Mouse (Mus musculus) heart, adult 2 months (tissue): ENCODE measurements at regions not wholly inside any gene's neighbourhood (a gene's known extent, or its start where the extent isn't known, plus 50 kb on each side); places are given as distances from the start of the nearest gene placed in this dataset.

ENCODE experiments used
- DNase-seq, 2 experiments: peaks; one replicate each; pipeline ENCODE4 v3.0.0; 2021
- H3K27ac ChIP-seq: fragments of 200-600 bp; 2 replicates; pipeline ENCODE4 v1.8.1; 2022
- H3K27me3 ChIP-seq: fragments of 200-500 bp; 2 replicates; pipeline ENCODE4 v1.6.1; 2012; ENCODE audit warnings: mild to moderate bottlenecking, low read length, inconsistent platforms, mixed read lengths; ENCODE audit not compliant: control insufficient read depth, insufficient read depth
- H3K36me3 ChIP-seq: fragments of 200-500 bp; 2 replicates; pipeline ENCODE4 v1.6.1; 2012; ENCODE audit warnings: low read length, inconsistent platforms; ENCODE audit not compliant: control insufficient read depth, insufficient read depth
- H3K4me1 ChIP-seq: fragments of 200-500 bp; 2 replicates; pipeline ENCODE4 v1.6.1; 2011; ENCODE audit warnings: low read length; ENCODE audit not compliant: control insufficient read depth, insufficient read depth
- H3K4me3 ChIP-seq: fragments of 200-600 bp; 2 replicates; pipeline ENCODE4 v1.8.1; 2022
- H3K79me2 ChIP-seq: fragments of 200-500 bp; replicated peaks from 2 replicates; pipeline ENCODE4 v1.6.1; 2012; ENCODE audit warnings: mild to moderate bottlenecking, inconsistent platforms, low read length, moderate library complexity, mixed read lengths; ENCODE audit not compliant: control insufficient read depth, insufficient read depth
- H3K9ac ChIP-seq: fragments of 200-500 bp; 2 replicates; pipeline ENCODE4 v1.6.1; 2012; ENCODE audit warnings: low read depth, mild to moderate bottlenecking, control low read depth, inconsistent platforms, low read length, mixed read lengths
- CTCF ChIP-seq: fragments of 200-600 bp; IDR thresholded peaks from 2 replicates; pipeline ENCODE4 v1.8.1; 2022; ENCODE audit warnings: antibody characterized with exemption, mild to moderate bottlenecking, moderate library complexity
- EP300 ChIP-seq: fragments of 200-500 bp; IDR thresholded peaks from 2 replicates; pipeline ENCODE4 v1.6.1; 2011; ENCODE audit warnings: low read depth, low read length, control low read depth; ENCODE audit not compliant: insufficient read depth
- POLR2A ChIP-seq: fragments of 200-500 bp; IDR thresholded peaks from 2 replicates; pipeline ENCODE4 v1.6.1; 2011; ENCODE audit warnings: mild to moderate bottlenecking, low read depth, low read length, control low read depth; ENCODE audit not compliant: insufficient read depth
- WGBS: fragments of 180-500 bp; shearing (Covaris S2); methylation state at CpG from one replicate; pipeline ENCODE4 v1.1.7; 2018; 5-methylcytosine and 5-hydroxymethylcytosine counted together
- intact Hi-C: fragments of 180-260 bp; cut with DNase I; formaldehyde crosslinking; loops from one replicate; pipeline ENCODE4 v1.15.1; 2025

DNA sequence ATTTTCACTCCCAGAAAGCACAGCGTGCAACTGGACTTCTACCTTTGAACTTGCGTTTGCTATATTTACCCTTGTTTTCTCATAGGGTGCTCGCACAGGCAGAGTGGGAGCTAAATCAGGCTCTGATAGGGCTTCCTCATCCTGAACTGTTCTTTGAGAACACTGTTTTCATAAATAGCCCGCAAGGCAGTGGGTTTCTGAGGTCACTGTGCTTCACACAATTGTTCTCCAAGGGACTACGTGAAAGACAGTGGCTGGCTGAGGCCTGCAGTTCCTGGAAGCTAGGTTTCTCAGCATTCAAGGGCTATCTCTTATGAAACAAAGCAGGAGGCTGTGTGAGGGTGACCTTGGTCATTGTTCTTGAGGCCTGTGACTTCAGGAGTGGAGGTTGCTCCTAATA lies 301.7 kb downstream of the Plk2 start:
- peak; percentile 40 to 65 for DNase-seq
- no peak overlapping the region for H3K9ac ChIP-seq
- peak overlapping the region; percentile 59 for H3K27ac ChIP-seq
- peaks cover 16% of the 10 kb centered on the region for H3K36me3 ChIP-seq
- no peaks in the 10 kb centered on the region for H3K79me2 ChIP-seq
- H3K27me3 ChIP-seq, result no peaks in the 10 kb centered on the region
- TF ChIP-seq EP300 (peak; percentile 91), CTCF (no peak)
- intact Hi-C loops, result loop anchor here (5.0 kb wide), 4 partner anchors 51 to 299 kb away; partner anchors contain the start of gene Plk2
- 21% methylated on average over 5 of the region's 5 CpGs for WGBS
- H3K4me3 ChIP-seq, result no peak overlapping the region
- H3K4me1 ChIP-seq, result peaks cover 9% of the 10 kb centered on the region

- TF ChIP-seq EP300 (no peak), CTCF (0 out of 2 replicates have a peak, but pooled peaks have one; percentile 5), POLR2A (no peak)
- 19% methylated on average over 2 of the region's 2 CpGs for WGBS
- Histone ChIP-seq H3K4me1 (no peaks in the 10 kb centered on the region), H3K27ac (no peak overlapping the region), H3K4me3 (no peak overlapping the region), H3K79me2 (no peaks in the 10 kb centered on the region), H3K9ac (no peak overlapping the region), H3K36me3 (no peaks in the 10 kb centered on the region), H3K27me3 (no peaks in the 10 kb centered on the region)
- peak in 1 of 2 experiments; percentile 36 for DNase-seq
- intact Hi-C loops, result no loop called here
These were observed 309.4 kb downstream of the Plk2 start for GRCm38 (mm10) chr13:110704261-110704660.

DNA sequence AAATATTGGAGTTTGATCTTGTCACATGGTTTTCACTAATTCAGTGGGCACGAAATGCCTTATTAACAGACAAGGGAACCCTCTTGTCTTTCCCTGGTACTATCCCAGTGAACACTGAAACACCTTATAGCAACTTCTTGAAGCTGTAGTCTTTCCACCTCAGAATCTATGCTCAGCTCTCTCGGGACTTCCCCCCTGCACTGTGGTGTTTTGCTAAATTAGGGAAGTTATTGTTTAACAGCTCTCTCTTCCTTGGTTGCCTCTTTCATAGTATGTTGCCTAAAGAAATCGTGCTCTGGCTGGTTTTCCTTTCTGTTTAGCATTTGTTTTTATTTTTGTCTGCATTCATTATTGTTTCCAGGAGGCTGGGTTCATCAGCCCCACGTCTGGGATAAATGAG lies 316.0 kb downstream of the Plk2 start:
- Histone ChIP-seq H3K27ac (no peak overlapping the region), H3K9ac (no peak overlapping the region), H3K27me3 (no peaks in the 10 kb centered on the region), H3K4me1 (no peaks in the 10 kb centered on the region), H3K4me3 (no peak overlapping the region), H3K36me3 (no peaks in the 10 kb centered on the region), H3K79me2 (no peaks in the 10 kb centered on the region)
- intact Hi-C loops, result no loop called here
- no peak for TF ChIP-seq EP300
- TF ChIP-seq POLR2A, result no peak
- TF ChIP-seq CTCF, result no peak
- WGBS, result 53% methylated on average over 4 of the region's 4 CpGs
- no peak for DNase-seq

- WGBS, result 44% methylated on average over 3 of the region's 3 CpGs
- H3K27ac ChIP-seq, result no peak overlapping the region
These were observed 317.7 kb downstream of the Plk2 start for GRCm38 (mm10) chr13:110712527-110712926.

DNA sequence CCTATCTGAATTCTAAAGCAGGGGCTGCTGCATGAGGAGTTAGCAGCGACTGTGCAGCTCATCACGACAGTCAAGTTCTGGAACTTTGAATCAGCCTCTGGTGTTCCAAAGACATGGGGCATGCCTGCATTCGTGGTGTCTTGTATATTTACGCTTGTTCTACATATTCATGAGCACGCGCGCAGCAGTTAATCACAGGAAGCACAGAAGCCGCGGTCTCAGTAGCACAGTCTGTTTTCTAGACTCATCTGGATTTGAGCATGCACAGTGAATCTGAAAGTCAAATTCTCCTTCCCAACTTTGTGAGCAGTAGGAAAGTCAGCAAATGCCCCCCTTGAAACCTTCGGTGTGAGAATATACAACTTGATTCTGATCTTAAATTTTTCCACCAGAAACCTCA lies 327.3 kb downstream of the Plk2 start:
- H3K79me2 ChIP-seq, result no peaks in the 10 kb centered on the region
- H3K4me1 ChIP-seq, result no peaks in the 10 kb centered on the region
- H3K27me3 ChIP-seq, result no peaks in the 10 kb centered on the region
- WGBS, result 92% methylated on average over 10 of the region's 10 CpGs
- H3K27ac ChIP-seq, result no peak overlapping the region
- TF ChIP-seq CTCF, result no peak
- DNase-seq, result no peak
- no peaks in the 10 kb centered on the region for H3K36me3 ChIP-seq
- no peak overlapping the region for H3K4me3 ChIP-seq
- no peak overlapping the region for H3K9ac ChIP-seq
- intact Hi-C loops, result no loop called here

More at GRCm38 (mm10) chr13:110712527-110712926, 317.7 kb downstream of the Plk2 start:
- no peaks in the 10 kb centered on the region for H3K36me3 ChIP-seq
- H3K4me1 ChIP-seq, result no peaks in the 10 kb centered on the region
- H3K27me3 ChIP-seq, result no peaks in the 10 kb centered on the region
- DNase-seq, result no peak
- TF ChIP-seq EP300 (no peak), POLR2A (no peak), CTCF (no peak)
- H3K9ac ChIP-seq, result no peak overlapping the region
- H3K79me2 ChIP-seq, result no peaks in the 10 kb centered on the region
- no peak overlapping the region for H3K4me3 ChIP-seq
- intact Hi-C loops, result no loop called here

DNA sequence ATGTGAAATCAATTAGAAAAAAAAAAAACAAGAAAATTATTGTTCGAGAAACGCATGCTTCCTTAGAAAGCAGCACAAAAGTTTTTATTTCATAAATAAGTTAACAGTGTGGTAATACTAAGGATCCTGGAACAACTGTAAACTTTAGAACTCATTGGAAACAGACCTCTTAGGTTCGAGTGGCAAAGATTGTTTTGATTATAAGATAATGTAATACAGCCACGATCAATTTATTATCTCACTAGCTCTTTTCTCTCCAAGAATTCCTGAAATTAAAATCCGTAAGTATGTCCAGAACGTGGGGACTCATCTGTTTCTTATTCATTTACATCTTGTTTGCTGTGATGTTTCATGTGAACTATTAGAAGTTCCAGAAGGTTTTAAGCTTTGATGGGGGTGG lies 327.9 kb downstream of the Plk2 start:
- no peak for TF ChIP-seq CTCF
- no peak for TF ChIP-seq EP300
- no peak for TF ChIP-seq POLR2A
- Histone ChIP-seq H3K4me3 (no peak overlapping the region), H3K9ac (no peak overlapping the region), H3K36me3 (no peaks in the 10 kb centered on the region), H3K79me2 (no peaks in the 10 kb centered on the region), H3K27ac (no peak overlapping the region), H3K27me3 (no peaks in the 10 kb centered on the region), H3K4me1 (no peaks in the 10 kb centered on the region)
- 81% methylated on average over 6 of the region's 6 CpGs for WGBS
- intact Hi-C loops, result no loop called here
- DNase-seq, result no peak

DNA sequence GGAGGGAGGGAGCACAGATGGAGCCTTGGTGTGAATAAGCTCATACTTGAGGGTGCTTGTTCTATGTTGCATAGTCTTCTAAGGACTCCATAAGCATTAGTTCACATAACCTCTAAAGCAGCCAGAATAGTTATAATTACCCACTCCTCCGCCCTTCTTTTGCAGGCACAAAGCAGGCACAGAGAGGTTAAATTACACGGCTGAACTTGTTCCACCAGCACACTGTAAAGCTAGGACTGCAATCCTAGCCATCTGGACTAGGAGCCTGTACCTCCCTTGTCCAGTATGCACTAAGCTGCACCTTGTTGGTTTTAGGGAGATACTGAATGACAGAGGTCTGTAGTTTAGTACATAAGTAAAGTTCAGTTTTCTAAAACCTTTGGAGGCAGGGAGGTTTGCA lies 330.0 kb downstream of the Plk2 start:
- TF ChIP-seq EP300 (no peak), CTCF (no peak), POLR2A (no peak)
- DNase-seq, result no peak
- Histone ChIP-seq H3K79me2 (no peaks in the 10 kb centered on the region), H3K4me1 (no peaks in the 10 kb centered on the region), H3K4me3 (no peak overlapping the region), H3K36me3 (no peaks in the 10 kb centered on the region), H3K27ac (no peak overlapping the region), H3K27me3 (no peaks in the 10 kb centered on the region), H3K9ac (no peak overlapping the region)
- 88% methylated on average over 2 of the region's 2 CpGs for WGBS
- intact Hi-C loops, result no loop called here
